Mouse (Mus musculus) G1E (cell line): ENCODE results near the gene Xkr8.

ENCODE experiments used
- CTCF ChIP-seq: IDR thresholded peaks from 2 replicates; pipeline ENCODE4 v1.5.1; 2012; ENCODE audit warnings: low read depth, low read length, inconsistent platforms, mixed read lengths
- GATA1 ChIP-seq: IDR thresholded peaks from 2 replicates; pipeline ENCODE4 v1.6.1; 2012; ENCODE audit warnings: borderline replicate concordance, low read length, inconsistent platforms, mixed read lengths
- POLR2AphosphoS5 ChIP-seq: IDR thresholded peaks from 2 replicates; pipeline ENCODE4 v1.6.1; 2012; ENCODE audit warnings: low read depth, low read length, inconsistent platforms; ENCODE audit not compliant: insufficient replicate concordance
- TAL1 ChIP-seq: conservative IDR thresholded peaks from 2 replicates; pipeline ENCODE4 v1.6.1; 2012; ENCODE audit warnings: low read depth, low read length, inconsistent platforms, mixed read lengths

GRCm38 (mm10) chr4:132746911-132747517, 14.7 kb upstream of the Xkr8 start:
- TF ChIP-seq CTCF (no peak), GATA1 (no peak), TAL1 (no peak), POLR2AphosphoS5 (no peak)
